Mouse (Mus musculus) heart, embryonic 14.5 days (tissue): ENCODE data around the gene Csrp1. TPM values are rescaled to one million over a fixed set of nuclear protein-coding genes. Genes with fewer than 3 reads are reported as not detected.

Experiments used
- ATAC-seq: fragments of 200-750 bp; cut with Nextera tagmentation; 2 replicates; pipeline ENCODE4 v1.8.0; 2017; ENCODE audit warnings: low read depth, moderate TSS enrichment; ENCODE audit not compliant: insufficient number of reproducible peaks, insufficient read depth, low FRiP score
- H3K27ac ChIP-seq, 2 experiments: fragments of 200-500 bp in 1 of 2; fragments of 300-500 bp in 1 of 2; sonication (generic) in 1 of 2; replicated peaks in 1 of 2; 2 replicates each; pipeline ENCODE4 v1.5.1; 2012 to 2014; ENCODE audit warnings: low read depth in 2 of 2, low read length in 2 of 2, control low read depth in 1 of 2, mild to moderate bottlenecking in 1 of 2, mixed read lengths in 1 of 2; ENCODE audit not compliant: control insufficient read depth in 1 of 2, insufficient read depth in 1 of 2
- H3K27me3 ChIP-seq: fragments of 300-500 bp; sonication (generic); 2 replicates; pipeline ENCODE4 v1.6.1; 2014; ENCODE audit warnings: mild to moderate bottlenecking, low read length, control low read depth; ENCODE audit not compliant: control insufficient read depth, insufficient read depth
- H3K36me3 ChIP-seq: fragments of 300-500 bp; sonication (generic); 2 replicates; pipeline ENCODE4 v1.6.1; 2014; ENCODE audit warnings: mild to moderate bottlenecking, control low read depth, low read length, mixed read lengths; ENCODE audit not compliant: control insufficient read depth, insufficient read depth
- H3K4me1 ChIP-seq, 2 experiments: fragments of 200-500 bp in 1 of 2; fragments of 300-500 bp in 1 of 2; sonication (generic) in 1 of 2; 2 replicates each; pipeline ENCODE4 v1.6.1; 2012 to 2014; ENCODE audit warnings: low read length in 2 of 2, control low read depth in 1 of 2, mixed read lengths in 1 of 2; ENCODE audit not compliant: control insufficient read depth in 2 of 2, insufficient read depth in 2 of 2
- H3K4me2 ChIP-seq: fragments of 300-500 bp; sonication (generic); 2 replicates; pipeline ENCODE4 v1.6.1; 2014; ENCODE audit warnings: mild to moderate bottlenecking, low read length
- H3K4me3 ChIP-seq, 2 experiments: fragments of 200-500 bp in 1 of 2; fragments of 300-500 bp in 1 of 2; sonication (generic) in 1 of 2; 2 replicates each; pipeline ENCODE4 v1.5.1; 2012 to 2014; ENCODE audit warnings: low read length in 2 of 2, mild to moderate bottlenecking in 2 of 2, control low read depth in 1 of 2, low read depth in 1 of 2, moderate library complexity in 1 of 2; ENCODE audit not compliant: control insufficient read depth in 1 of 2, insufficient read depth in 1 of 2
- H3K9ac ChIP-seq: fragments of 300-500 bp; sonication (generic); 2 replicates; pipeline ENCODE4 v1.6.1; 2014; ENCODE audit warnings: mild to moderate bottlenecking, low read length
- H3K9me3 ChIP-seq: fragments of 300-500 bp; sonication (generic); 2 replicates; pipeline ENCODE4 v1.6.1; 2016; ENCODE audit warnings: low read length, control low read depth; ENCODE audit not compliant: control insufficient read depth
- WGBS: fragments of 180-500 bp; shearing (Covaris S2); extraction: QIAGEN DNeasy Blood & Tissue Kit; methylation state at CpG from one replicate; pipeline ENCODE4 v1.1.7; 2014; 5-methylcytosine and 5-hydroxymethylcytosine counted together
- polyA plus RNA-seq: library from polyadenylated mRNA; unstranded; fragments of >200 nt; fragmentation: Nextera tagmentation; extraction: Ambion mirVana; gene quantifications from 2 replicates; pipeline ENCODE4 v1.2.1, GENCODE M21; 2014

The Csrp1 gene
- polyA plus RNA-seq, 1 experiment from 2014 or later = 220 TPM

DNA sequence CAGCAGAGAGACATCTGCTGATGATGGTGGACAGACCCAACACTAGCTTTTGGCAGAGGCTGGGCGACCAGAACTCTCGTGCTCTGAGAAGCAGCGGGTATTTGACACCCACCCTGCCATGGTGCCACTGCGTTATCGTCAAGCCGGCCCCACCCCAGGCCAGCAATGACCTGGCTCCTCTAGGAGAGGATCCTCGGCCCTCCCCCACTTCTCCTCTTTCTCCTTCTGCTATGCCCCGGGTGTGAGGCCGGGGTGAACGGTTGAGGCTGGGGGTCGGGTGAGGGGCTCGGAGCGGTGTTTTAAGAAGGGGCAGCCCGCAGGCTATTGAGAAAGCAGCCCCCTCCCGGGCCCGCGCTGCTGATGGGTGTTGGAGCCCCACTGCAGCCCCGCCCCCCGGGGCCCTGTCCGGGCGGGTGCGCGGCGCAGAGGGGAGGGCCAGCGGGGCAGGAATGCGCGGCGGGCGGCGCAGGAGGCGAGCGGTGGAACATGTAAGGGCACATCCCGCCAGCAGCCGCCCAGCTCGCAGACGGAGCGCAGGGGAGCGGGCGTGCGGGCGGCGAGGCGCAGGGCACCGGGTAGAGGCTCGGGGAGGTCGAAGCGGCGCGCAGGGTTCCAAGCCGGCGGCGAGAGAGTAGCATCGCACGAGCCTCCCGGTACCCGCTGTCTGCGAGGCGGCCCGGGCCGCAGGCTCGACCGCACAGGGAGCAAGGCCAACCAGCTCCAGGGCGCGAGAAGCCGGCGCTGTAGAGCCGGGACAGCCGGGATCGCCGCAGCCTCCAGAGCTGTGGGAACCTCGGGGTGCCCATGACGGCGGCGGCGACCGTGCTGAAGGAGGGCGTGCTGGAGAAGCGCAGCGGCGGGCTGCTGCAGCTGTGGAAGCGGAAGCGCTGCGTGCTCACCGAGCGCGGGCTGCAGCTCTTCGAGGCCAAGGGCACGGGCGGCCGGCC, 46.1 kb downstream of the Csrp1 start, which contains the start of gene Phlda3:
Gene Phlda3 (plus strand): TSS at position 475 of the 947 bp plus-strand sequence.
- ATAC-seq = peak; percentile 92
- WGBS = under 1% methylated on average over 84 of the region's 90 CpGs
- Histone ChIP-seq H3K27ac (peak within 1 kb of the TSS; percentile 46 to 97), H3K36me3 (peaks cover 28% of the 10 kb centered on the region), H3K4me1 (peaks cover 41 to 57% of the 10 kb centered on the region in 2 experiments), H3K4me2 (peak within 1 kb of the TSS; percentile 90), H3K9ac (peak within 1 kb of the TSS; percentile 98), H3K27me3 (no peaks in the 10 kb centered on the region), H3K9me3 (no peaks in the 10 kb centered on the region), H3K4me3 (peak within 1 kb of the TSS; percentile 53 to 84)

DNA sequence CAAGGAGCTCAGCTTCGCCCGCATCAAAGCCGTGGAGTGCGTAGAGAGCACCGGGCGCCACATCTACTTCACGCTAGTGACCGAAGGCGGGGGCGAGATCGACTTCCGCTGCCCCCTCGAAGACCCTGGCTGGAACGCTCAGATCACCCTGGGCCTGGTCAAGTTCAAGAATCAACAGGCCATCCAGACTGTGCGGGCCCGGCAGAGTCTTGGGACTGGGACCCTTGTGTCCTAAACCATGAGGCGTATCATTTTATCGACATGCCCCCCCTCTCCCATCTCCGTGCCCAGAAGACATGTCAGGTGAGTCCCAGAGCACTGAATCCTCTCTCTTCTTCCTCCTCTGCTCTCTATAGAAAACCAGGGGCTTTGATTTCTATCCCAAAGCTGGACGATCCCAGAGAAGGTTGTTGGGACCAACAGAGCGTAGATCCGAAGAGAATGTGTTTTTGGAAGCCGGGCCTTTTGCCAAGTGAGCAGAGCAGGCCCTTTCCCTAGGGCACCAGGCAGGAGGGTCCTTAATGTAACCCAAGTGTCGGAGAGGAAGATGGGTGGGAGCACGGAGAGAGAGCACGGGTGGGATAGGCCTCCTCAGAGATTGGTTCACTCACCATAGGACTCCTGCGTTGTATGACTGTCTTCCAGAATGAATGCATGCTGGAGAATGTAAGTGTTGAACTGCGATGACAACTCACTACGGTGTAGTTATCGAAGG, 46.9 kb downstream of the Csrp1 start:
- H3K9me3 ChIP-seq = no peaks in the 10 kb centered on the region
- H3K27ac ChIP-seq = peak overlapping the region; percentile 46 to 97
- no peaks in the 10 kb centered on the region for H3K27me3 ChIP-seq
- peak overlapping the region; percentile 98 for H3K9ac ChIP-seq
- no peak for ATAC-seq
- H3K4me2 ChIP-seq = peak overlapping the region; percentile 90
- H3K4me3 ChIP-seq = peak overlapping the region; percentile 53 to 84
- 6% methylated on average over 30 of the region's 30 CpGs for WGBS
- peaks cover 49 to 63% of the 10 kb centered on the region in 2 experiments for H3K4me1 ChIP-seq
- H3K36me3 ChIP-seq = peaks cover 30% of the 10 kb centered on the region

DNA sequence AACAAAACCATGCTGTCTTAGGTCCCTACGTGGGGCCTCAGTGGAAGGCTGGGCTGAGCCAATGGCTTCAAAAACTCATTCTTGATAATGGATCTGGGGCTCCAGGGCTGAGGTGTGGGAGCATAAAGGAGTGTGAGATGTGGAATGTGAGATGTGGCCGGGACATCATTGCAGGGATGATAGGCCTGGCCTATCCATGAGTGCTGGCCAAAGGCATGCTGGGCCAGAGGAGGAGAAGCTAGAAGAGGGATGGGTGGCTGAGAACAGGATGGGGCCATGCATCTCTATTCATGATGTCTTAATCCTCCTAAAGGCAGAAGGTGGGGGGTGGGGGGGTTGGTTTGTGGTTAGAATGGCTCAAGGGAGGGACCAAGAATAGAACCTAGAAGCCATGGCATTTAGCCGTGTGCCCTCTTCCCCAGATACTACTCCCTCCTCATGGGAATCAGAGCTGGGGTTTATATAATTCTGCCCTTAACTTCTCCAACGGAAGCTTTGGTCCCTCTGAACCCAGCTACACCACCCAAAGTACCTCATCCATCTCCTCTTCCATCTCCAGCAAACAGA, 47.5 kb downstream of the Csrp1 start:
- Histone ChIP-seq H3K4me1 (peaks cover 49 to 63% of the 10 kb centered on the region in 2 experiments), H3K4me2 (peak overlapping the region; percentile 90), H3K9me3 (no peaks in the 10 kb centered on the region), H3K36me3 (peaks cover 30% of the 10 kb centered on the region), H3K9ac (peak overlapping the region; percentile 98), H3K27ac (peak overlapping the region; percentile 46 to 97; a peak in 1 of 4 replicates), H3K27me3 (no peaks in the 10 kb centered on the region), H3K4me3 (peak overlapping the region; percentile 53 to 84)
- WGBS = 36% methylated on average over 4 of the region's 4 CpGs
- ATAC-seq = no peak

DNA sequence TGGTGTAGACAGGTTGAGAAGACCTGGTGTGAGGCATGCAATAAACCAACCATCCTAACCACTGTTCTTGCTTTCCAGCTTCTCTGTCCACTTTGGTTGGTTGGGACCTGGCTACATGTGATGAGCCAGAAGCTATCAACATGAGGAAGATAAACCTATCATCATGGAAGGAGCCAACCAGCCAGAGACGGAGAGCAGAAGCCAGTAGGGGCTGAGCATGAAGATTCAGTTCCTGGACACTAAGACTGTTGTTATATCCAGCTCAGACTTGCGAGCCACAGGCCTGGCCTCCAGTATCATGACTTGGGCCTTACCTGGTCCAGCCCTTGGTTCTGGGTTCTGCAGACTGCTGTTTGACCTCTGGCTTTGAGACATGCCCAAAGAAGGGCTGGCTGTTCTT, 48.5 kb downstream of the Csrp1 start:
- H3K4me2 ChIP-seq = peak overlapping the region; percentile 90
- H3K4me1 ChIP-seq = peaks cover 52 to 63% of the 10 kb centered on the region in 2 experiments
- H3K9ac ChIP-seq = no peak overlapping the region
- WGBS = 54% methylated on average over 2 of the region's 2 CpGs
- H3K27me3 ChIP-seq = no peaks in the 10 kb centered on the region
- peak overlapping the region in 1 of 2 experiments; percentile 84; a peak in 2 of 4 replicates for H3K4me3 ChIP-seq
- no peak overlapping the region for H3K27ac ChIP-seq
- H3K36me3 ChIP-seq = peaks cover 30% of the 10 kb centered on the region
- ATAC-seq = no peak
- H3K9me3 ChIP-seq = no peaks in the 10 kb centered on the region

DNA sequence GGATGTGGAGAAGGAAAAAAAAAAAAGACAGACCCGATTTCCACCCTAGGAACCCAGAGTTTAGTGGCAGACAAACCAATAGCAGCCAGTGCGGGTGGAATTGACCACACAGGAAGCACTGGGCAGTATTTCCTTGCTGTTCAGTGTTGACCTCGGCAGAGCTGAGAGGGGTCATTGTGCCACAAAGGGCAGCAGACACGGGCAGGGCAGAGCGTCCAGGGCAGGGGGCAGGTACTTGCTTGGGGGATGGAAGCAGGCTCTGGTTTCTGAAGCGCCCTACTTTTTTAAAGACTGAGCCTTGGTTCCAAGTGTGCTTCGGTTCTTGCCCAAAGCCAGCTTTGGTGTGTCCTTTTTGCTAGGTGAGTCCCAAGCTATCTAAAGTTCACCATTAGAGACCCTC, 50.4 kb downstream of the Csrp1 start:
- Histone ChIP-seq H3K27ac (peak overlapping the region; percentile 55 to 76), H3K9ac (peak overlapping the region; percentile 61)

DNA sequence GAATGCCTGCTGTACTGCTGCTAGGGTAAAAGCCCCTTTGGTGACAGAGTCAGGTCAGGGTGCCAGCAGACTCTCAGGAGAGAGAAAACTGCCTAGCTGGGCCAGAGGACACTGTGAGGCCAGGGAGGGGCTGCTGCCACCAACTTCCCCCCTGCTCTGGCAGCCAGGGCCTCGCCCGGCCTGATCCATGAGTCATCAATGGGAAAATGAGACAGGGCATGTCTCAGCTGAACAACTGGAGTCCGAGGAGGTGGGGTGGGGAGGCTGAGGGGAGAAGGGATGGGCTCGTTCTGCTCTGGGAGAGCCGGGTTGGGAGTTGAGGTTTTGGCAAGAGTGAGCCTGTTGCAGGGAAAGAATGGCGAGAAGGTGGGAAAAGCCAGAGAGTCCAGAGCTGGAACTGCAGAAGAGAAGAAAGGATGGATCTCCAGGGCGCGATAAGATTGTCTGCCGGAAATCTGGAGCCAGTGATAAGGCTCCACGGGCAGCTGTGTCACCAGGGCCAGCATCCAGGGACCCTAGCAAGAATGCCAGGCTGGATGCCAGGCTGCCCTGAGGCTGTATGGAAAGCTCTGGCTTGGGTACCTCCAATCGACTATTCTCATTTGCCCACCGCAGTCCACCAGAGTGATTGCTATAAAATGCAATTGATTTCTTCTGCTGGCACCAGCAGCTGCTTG, 51.2 kb downstream of the Csrp1 start:
- Histone ChIP-seq H3K4me2 (peak overlapping the region; percentile 9), H3K4me1 (peaks cover 38 to 45% of the 10 kb centered on the region in 2 experiments), H3K27me3 (no peaks in the 10 kb centered on the region), H3K4me3 (no peak overlapping the region), H3K36me3 (peaks cover 30% of the 10 kb centered on the region), H3K27ac (peak overlapping the region; percentile 55 to 76), H3K9me3 (no peaks in the 10 kb centered on the region), H3K9ac (peak overlapping the region; percentile 61)
- peak; percentile 66 for ATAC-seq
- 28% methylated on average over 12 of the region's 12 CpGs for WGBS

More for the DNA sequence above, 50.4 kb downstream of the Csrp1 start:
- ATAC-seq = no peak
- no peaks in the 10 kb centered on the region for H3K27me3 ChIP-seq
- peaks cover 30% of the 10 kb centered on the region for H3K36me3 ChIP-seq
- 68% methylated on average over 7 of the region's 7 CpGs for WGBS
- peaks cover 41 to 49% of the 10 kb centered on the region in 2 experiments for H3K4me1 ChIP-seq
- H3K4me3 ChIP-seq = no peak overlapping the region
- peak overlapping the region; percentile 9; the same call in 1 of the 2 replicates for H3K4me2 ChIP-seq
- H3K9me3 ChIP-seq = no peaks in the 10 kb centered on the region

DNA sequence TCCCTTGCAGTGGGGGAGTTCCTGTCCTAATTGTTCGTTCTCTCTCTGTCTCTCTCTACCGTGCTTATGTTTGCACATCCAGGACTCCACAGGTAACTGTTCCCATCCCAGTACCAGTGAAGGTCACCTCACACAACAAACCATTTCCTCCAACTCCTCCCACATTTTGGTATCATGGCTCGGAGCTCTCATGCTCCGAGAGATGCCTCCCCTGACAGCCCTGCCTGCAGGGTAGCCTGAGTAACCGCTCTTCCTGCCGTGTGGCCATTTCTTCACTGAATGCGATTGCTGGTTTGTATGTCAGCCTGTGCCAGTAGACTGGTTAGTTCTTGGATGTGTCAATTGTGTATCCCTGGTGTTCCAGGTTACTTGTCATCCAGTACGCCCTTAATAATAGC, 51.7 kb downstream of the Csrp1 start:
- no peak overlapping the region for H3K4me3 ChIP-seq
- peak overlapping the region in 1 of 2 experiments; percentile 76; a peak in 2 of 4 replicates for H3K27ac ChIP-seq
- no peak overlapping the region for H3K4me2 ChIP-seq
- no peaks in the 10 kb centered on the region for H3K9me3 ChIP-seq
- H3K36me3 ChIP-seq = peaks cover 30% of the 10 kb centered on the region
- ATAC-seq = no peak
- no peaks in the 10 kb centered on the region for H3K27me3 ChIP-seq
- H3K9ac ChIP-seq = no peak overlapping the region
- 64% methylated on average over 8 of the region's 8 CpGs for WGBS
- H3K4me1 ChIP-seq = peaks cover 43 to 51% of the 10 kb centered on the region in 2 experiments
